Mouse (Mus musculus): ENCODE results near the gene Cyct.

The Cyct gene

DNA sequence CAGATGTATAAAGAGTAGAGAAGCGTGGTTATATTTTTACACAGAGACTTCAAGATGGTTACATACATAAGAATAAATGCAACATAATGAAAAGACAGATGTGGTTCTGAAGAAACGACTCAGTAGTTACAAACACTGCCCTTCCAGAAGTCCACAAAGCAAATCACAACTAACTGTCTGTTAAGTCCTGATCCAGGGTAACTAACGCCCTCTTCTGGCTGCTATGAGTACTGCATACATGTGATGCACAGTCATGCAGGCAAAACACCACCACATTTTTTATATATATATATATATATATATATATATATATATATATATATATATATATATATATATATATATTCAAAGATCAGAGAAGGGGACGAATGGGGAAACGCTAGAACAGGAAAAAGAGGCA, 25.7 kb downstream of the Cyct start:
- DNase-seq: no peak

DNA sequence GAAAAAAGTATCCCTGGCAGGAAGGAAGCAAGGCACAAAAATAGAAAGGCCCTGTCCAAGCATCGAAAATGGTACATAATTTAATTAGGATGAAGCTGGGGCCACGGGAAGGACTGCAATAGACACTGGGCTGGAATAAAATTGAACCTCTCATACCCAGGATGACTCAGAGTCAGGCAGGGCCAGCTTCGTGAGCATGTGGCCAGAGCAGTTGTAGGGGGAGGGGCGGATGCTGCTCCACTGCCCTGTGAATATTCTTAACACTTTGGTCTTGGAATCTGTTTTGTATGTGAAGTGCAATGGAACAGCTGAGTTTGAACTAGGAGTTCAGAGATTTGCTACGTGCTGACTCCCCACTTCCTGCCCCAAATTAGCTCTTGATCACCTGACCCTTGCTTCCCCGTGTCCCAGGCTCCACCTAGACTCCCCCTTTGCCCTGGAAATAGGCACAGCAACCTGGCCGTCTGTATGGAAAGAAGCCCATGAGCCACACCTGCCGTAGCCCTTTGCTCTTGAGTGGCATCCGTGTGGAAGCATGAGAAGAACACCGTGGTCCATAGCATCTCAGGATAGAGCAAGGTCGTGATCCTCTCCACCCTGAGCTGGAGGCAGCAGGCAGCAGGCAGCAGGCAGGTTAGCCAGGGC, 28.0 kb downstream of the Cyct start:
- DNase-seq: no peak

DNA sequence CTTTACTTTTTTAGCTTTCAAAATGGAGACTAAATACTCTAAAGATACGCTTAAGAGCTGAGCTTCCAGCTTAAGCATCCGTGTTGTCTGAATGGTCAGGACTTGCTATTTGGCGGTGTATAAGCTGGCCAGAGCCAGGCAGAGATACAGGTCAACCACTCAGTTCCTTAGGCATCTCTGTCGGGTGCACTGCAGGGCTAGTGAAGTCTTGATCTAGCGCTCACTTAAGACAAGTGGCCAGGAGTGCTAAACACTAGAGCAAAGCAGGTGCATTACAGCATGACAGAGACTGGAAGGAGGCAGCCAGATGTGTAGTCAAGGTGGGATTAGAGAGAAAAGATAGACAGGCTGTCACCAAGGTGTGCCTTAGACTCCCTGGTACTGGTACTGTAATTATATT, 30.2 kb downstream of the Cyct start:
- no peak for DNase-seq

DNA sequence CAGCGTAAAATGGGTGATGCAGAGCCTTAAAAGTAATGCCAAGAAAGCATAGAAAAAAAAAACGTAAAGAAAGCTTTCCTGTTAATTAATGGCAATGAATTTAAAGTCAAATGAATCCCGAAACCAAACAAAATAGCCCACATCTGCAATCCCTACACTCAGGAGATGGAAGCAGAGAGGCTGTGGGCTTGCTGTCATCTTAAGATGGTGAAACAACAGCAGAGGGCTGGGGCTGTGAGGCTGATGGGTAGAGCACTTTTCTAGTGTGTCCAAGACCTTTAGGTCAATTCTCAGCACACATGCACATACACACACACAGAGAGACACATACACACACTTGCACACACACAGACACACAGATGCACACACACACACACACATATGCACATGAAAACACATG, 34.1 kb downstream of the Cyct start:
- DNase-seq: no peak

DNA sequence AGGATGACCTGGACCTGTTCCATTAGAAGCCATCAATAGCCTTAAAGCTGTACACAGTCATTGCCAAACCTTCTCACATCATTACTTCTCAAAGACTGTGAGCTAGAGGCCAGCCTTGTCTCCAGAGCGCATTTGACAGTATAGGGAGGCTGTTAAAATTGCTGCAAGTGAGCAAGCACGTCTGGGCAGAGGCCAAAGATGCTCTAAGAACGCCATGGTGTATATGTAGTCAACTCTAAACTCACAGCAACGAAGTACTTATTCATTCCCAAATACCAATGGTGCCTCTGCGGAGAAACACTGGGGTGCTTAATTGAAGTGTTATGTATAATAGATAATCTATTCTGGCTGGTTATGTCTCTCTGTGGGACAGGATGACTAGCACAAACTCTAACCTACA, 35.8 kb downstream of the Cyct start:
- DNase-seq: no peak

DNA sequence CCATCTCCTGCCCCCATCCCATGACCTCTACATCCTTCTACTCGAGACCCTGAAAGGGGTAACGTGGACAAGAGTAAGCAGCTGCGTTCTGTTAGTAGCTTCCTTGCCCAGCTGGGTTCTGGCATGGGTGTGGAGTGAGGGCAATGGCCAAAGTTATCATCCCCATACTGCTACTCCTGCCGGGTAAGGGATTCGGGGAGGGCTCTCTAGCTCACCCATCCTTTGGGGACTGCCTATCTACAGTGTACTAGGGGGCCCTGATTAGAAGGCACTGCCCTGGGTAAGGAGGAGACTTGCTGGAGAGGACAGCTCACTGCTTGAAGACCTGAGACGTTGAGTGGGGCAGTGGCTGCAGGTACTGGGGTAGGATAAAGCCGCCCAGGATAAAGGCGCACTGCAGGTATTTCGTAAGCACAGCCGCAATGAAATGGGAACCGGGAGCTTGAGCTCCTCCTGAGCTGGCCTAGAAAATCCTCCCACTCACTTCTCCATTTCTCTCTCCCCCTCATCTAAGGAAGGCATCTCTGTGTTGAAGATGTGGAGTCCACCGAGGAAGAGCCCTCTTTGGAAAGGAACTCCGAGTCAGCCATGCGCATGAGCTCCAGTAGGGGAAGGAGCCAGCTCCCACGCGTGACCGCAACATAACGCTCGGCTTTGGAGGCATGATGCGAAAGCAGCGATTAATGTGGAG, 36.9 kb downstream of the Cyct start:
- DNase-seq: no peak

DNA sequence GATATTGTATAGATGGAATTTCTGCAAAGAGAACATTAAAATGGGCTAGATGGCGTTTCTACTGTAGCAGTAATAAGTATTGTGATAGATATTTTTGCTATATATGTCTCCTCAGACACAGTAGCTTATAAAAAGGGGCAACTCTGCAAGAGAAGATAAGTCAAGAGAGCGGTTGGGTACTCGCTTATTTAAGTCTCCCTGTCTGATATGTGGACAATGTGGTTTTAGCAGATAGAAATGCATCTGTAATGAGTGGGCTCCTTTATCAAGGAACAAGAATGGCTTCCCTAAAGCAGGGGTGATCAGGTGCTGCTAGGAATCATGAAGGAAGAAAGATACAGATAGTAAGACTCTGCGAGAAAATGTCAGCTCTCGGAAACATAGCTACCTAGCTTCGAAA, 39.9 kb downstream of the Cyct start:
- no peak for DNase-seq

DNA sequence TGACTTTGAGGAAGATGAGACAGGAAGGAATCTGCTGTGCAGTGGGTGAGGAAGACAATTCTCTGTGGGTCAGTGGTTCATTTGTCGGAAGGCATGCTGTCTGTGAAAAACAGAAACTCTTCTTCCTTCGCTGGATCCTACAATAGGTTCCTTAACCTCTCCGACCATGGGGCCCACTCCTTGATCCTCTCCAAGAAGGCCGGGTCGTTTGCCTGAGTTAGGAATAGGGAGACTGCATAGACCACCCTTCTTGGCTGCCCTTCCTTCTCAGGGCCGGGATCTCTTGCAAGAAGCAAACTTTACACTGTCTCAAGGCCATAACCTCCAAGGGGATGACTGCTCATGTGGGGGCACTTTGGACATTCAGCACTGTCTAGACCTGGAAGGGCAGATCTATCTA, 41.0 kb downstream of the Cyct start:
- no peak for DNase-seq

Measured in lung, postnatal 10 days (tissue).